Mouse (Mus musculus): ENCODE measurements around the gene 1700016K19Rik. TPM values are rescaled to one million over a fixed set of nuclear protein-coding genes. Genes with fewer than 3 reads are reported as not detected.

1700016K19Rik gene
- polyA plus RNA-seq, 1 experiment from 2014 or later = 5.5 TPM

GRCm38 (mm10) chr11:76042882-76043281 lies 43.2 kb downstream of the 1700016K19Rik start:
- Histone ChIP-seq H3K36me3 (peaks cover 29% of the 10 kb centered on the region), H3K9ac (0 out of 2 replicates have a peak overlapping the region, but pooled peaks have one; percentile 39), H3K4me1 (replicated peaks) (peaks cover 29% of the 10 kb centered on the region), H3K4me2 (no peak overlapping the region), H3K27ac (no peak overlapping the region), H3K27me3 (no peaks in the 10 kb centered on the region), H3K4me3 (no peak overlapping the region), H3K9me3 (no peaks in the 10 kb centered on the region)
- 43% methylated on average over 5 of the region's 5 CpGs for whole genome bisulfite sequencing
- ATAC-seq (ENCODE audit: low FRiP score) = no peak

GRCm38 (mm10) chr11:76044468-76044867 lies 44.8 kb downstream of the 1700016K19Rik start:
- Histone ChIP-seq H3K9ac (no peak overlapping the region), H3K27ac (peak overlapping the region; percentile 30; the same call in 1 of the 2 replicates), H3K4me1 (replicated peaks) (peaks cover 32% of the 10 kb centered on the region), H3K36me3 (peaks cover 36% of the 10 kb centered on the region), H3K9me3 (no peaks in the 10 kb centered on the region), H3K4me3 (no peak overlapping the region), H3K27me3 (no peaks in the 10 kb centered on the region), H3K4me2 (no peak overlapping the region)
- WGBS = 63% methylated on average over 6 of the region's 6 CpGs
- no peak for ATAC-seq (ENCODE audit: low FRiP score)

DNA sequence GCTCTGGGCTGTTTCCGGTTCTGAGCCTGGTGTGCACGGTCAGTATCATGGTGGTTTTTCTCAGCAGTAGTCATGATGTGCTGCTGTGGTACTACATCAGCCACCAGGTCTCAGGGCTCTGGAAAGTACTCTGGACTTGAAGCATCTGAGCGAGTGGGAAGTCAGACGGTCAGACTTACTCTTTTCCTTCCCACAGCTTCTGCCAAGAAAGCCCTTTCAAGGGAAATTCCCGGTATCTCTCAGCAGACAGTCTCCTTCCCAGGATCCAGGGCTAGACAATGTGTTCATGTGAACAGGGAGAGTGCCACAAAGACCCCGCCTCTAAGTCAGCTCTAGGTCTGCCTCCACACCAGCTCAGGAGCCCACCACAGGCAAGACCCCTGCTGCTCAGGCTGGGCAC lies 45.7 kb downstream of the 1700016K19Rik start:
- 82% methylated on average over 6 of the region's 6 CpGs for WGBS
- no peaks in the 10 kb centered on the region for H3K27me3 ChIP-seq
- no peak overlapping the region for H3K27ac ChIP-seq
- no peak overlapping the region for H3K9ac ChIP-seq
- H3K4me1 ChIP-seq (replicated peaks) = peaks cover 32% of the 10 kb centered on the region
- H3K4me3 ChIP-seq = no peak overlapping the region
- no peak for ATAC-seq (ENCODE audit: low FRiP score)
- no peaks in the 10 kb centered on the region for H3K9me3 ChIP-seq
- H3K4me2 ChIP-seq = no peak overlapping the region
- H3K36me3 ChIP-seq = peaks cover 36% of the 10 kb centered on the region

GRCm38 (mm10) chr11:76050509-76050908 lies 50.8 kb downstream of the 1700016K19Rik start:
- Histone ChIP-seq H3K4me1 (replicated peaks) (0 out of 2 replicates have a peak, but pooled peaks cover 3% of the 10 kb centered on the region), H3K36me3 (peaks cover 34% of the 10 kb centered on the region), H3K4me3 (no peak overlapping the region), H3K9ac (no peak overlapping the region), H3K27ac (no peak overlapping the region), H3K9me3 (no peaks in the 10 kb centered on the region), H3K27me3 (no peaks in the 10 kb centered on the region), H3K4me2 (no peak overlapping the region)
- WGBS = 36% methylated on average over 3 of the region's 3 CpGs
- ATAC-seq (ENCODE audit: low FRiP score) = no peak

DNA sequence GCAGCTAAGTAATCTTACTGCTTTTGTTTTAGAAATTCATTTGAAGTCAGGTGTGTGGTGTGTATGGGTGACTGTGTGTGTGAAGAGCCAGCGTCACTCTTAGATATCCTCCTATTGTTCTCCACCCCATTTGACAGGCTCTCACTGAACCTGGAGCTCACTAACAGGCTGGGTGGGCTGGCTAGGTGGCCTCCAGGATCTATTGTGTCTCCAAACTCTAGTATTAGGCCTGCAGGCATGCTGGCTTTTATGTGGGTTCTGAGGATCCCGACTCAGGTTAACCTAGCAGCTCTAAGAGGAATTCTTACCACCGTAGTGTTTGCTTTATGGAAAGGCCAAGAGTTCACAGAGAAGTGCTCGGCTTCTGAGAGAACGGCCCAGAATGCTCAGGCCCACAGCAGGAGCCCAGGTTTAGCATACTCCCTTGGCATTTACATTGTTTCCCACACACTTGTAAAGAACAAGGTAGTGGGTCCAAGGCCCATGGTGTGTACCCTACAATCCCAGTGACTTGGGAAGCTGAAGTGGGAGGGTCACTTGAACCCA lies 51.3 kb downstream of the 1700016K19Rik start:
- no peak overlapping the region for H3K9ac ChIP-seq
- H3K4me3 ChIP-seq = no peak overlapping the region
- H3K4me1 ChIP-seq (replicated peaks) = 0 out of 2 replicates have a peak, but pooled peaks cover 3% of the 10 kb centered on the region
- H3K27ac ChIP-seq = no peak overlapping the region
- no peak for ATAC-seq (ENCODE audit: low FRiP score)
- no peaks in the 10 kb centered on the region for H3K27me3 ChIP-seq
- 51% methylated on average over 5 of the region's 5 CpGs for WGBS
- H3K36me3 ChIP-seq = peaks cover 33% of the 10 kb centered on the region
- H3K9me3 ChIP-seq = no peaks in the 10 kb centered on the region
- H3K4me2 ChIP-seq = no peak overlapping the region

DNA sequence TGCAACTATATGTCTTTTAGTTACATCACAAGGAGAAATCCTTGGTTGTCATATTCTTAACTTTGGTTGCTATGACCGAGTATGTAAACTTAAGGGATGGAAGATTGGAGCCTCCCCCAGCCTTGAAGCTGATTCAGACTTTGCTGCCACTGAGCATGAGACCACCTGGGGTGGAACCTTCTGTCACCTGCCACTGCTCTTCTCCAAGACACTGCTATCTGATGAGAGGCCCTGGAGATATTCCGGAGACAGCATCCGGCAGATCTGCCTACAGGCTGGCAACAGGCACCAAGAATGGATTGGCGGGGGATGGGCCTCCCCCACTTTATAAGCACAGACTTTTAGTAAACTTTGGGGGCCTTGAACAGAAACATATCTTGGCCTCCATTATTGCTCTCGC lies 52.8 kb downstream of the 1700016K19Rik start:
- Histone ChIP-seq H3K9ac (no peak overlapping the region), H3K36me3 (peaks cover 25% of the 10 kb centered on the region), H3K4me3 (no peak overlapping the region), H3K27me3 (no peaks in the 10 kb centered on the region), H3K9me3 (no peaks in the 10 kb centered on the region), H3K4me2 (no peak overlapping the region), H3K4me1 (replicated peaks) (0 out of 2 replicates have a peak, but pooled peaks cover 3% of the 10 kb centered on the region), H3K27ac (no peak overlapping the region)
- WGBS = 89% methylated on average over 5 of the region's 5 CpGs
- no peak for ATAC-seq (ENCODE audit: low FRiP score)

Other genes with a start within 250 kb of the 1700016K19Rik start
- 1.4 and 1.7 TPM in 2 replicates for gene Doc2b, start 203.9 kb upstream of the 1700016K19Rik start, polyA plus RNA-seq (2015; fragmentation: Nextera tagmentation; extraction: Ambion mirVana)
- gene Rph3al, start 61.5 kb upstream of the 1700016K19Rik start, polyA plus RNA-seq (2015; fragmentation: Nextera tagmentation; extraction: Ambion mirVana) = 2.2 and 2.5 TPM in 2 replicates
- 7.5 and 7.9 TPM in 2 replicates for gene Rflnb, start 27.9 kb downstream of the 1700016K19Rik start, polyA plus RNA-seq (2015; fragmentation: Nextera tagmentation; extraction: Ambion mirVana)
- gene Vps53, start 179.7 kb downstream of the 1700016K19Rik start, polyA plus RNA-seq (2015; fragmentation: Nextera tagmentation; extraction: Ambion mirVana) = 65.9 and 67.2 TPM in 2 replicates
- 26.0 and 26.2 TPM in 2 replicates for gene Fam57a, start 179.8 kb downstream of the 1700016K19Rik start, polyA plus RNA-seq (2015; fragmentation: Nextera tagmentation; extraction: Ambion mirVana)
- gene Dbil5, start 217.7 kb downstream of the 1700016K19Rik start, polyA plus RNA-seq (2015; fragmentation: Nextera tagmentation; extraction: Ambion mirVana) = 0.62 and 1.4 TPM in 2 replicates
- 12.6 and 15.6 TPM in 2 replicates for gene Gemin4, start 217.8 kb downstream of the 1700016K19Rik start, polyA plus RNA-seq (2015; fragmentation: Nextera tagmentation; extraction: Ambion mirVana)
- gene Mrm3, start 243.8 kb downstream of the 1700016K19Rik start, polyA plus RNA-seq (2015; fragmentation: Nextera tagmentation; extraction: Ambion mirVana) = 20.0 and 20.4 TPM in 2 replicates
- 121 and 124 TPM in 2 replicates for gene Glod4, start 243.8 kb downstream of the 1700016K19Rik start, polyA plus RNA-seq (2015; fragmentation: Nextera tagmentation; extraction: Ambion mirVana)